Mouse (Mus musculus) neural tube, embryonic 11.5 days (tissue): ENCODE data around the gene Calm1. TPM values are rescaled to one million over a fixed set of nuclear protein-coding genes. Genes with fewer than 3 reads are reported as not detected.
"Not testable (repeated sequence)": the region's sequence is repeated elsewhere in the genome, so short reads cannot be mapped to it uniquely, and the experiment has no call there.

Source experiments
- ATAC-seq: fragments of 200-750 bp; cut with Nextera tagmentation; 2 replicates; pipeline ENCODE4 v1.8.0; 2017; ENCODE audit warnings: moderate number of reproducible peaks, mild to moderate bottlenecking, moderate TSS enrichment, moderate library complexity; ENCODE audit not compliant: insufficient read depth, low FRiP score, low TSS enrichment
- DNase-seq: peaks from one replicate; pipeline ENCODE4 v3.0.0-alpha.2; 2015; ENCODE audit warnings: low spot score
- H3K27ac ChIP-seq: fragments of 300-500 bp; sonication (generic); 2 replicates; pipeline ENCODE4 v1.5.1; 2014; ENCODE audit warnings: low read depth, mild to moderate bottlenecking, low read length
- H3K27me3 ChIP-seq: fragments of 300-500 bp; sonication (generic); 2 replicates; pipeline ENCODE4 v1.6.1; 2014; ENCODE audit warnings: mild to moderate bottlenecking, low read length, mixed read lengths; ENCODE audit not compliant: control insufficient read depth, insufficient read depth
- H3K36me3 ChIP-seq: fragments of 300-500 bp; sonication (generic); 2 replicates; pipeline ENCODE4 v1.6.1; 2014; ENCODE audit warnings: mild to moderate bottlenecking, low read length, moderate library complexity, mixed read lengths; ENCODE audit not compliant: control insufficient read depth, insufficient read depth
- H3K4me1 ChIP-seq: fragments of 300-500 bp; sonication (generic); 2 replicates; pipeline ENCODE4 v1.6.1; 2014; ENCODE audit warnings: low read length, mixed read lengths; ENCODE audit not compliant: control insufficient read depth, insufficient read depth
- H3K4me2 ChIP-seq: fragments of 300-500 bp; sonication (generic); 2 replicates; pipeline ENCODE4 v1.6.1; 2014; ENCODE audit warnings: low read depth, mild to moderate bottlenecking, moderate library complexity
- H3K4me3 ChIP-seq: fragments of 300-500 bp; sonication (generic); 2 replicates; pipeline ENCODE4 v1.5.1; 2014; ENCODE audit warnings: low read depth, low read length
- H3K9ac ChIP-seq: fragments of 300-500 bp; sonication (generic); 2 replicates; pipeline ENCODE4 v1.6.1; 2014; ENCODE audit warnings: mild to moderate bottlenecking, low read length
- H3K9me3 ChIP-seq: fragments of 300-500 bp; sonication (generic); 2 replicates; pipeline ENCODE4 v1.6.1; 2016; ENCODE audit warnings: low read length; ENCODE audit not compliant: control insufficient read depth
- WGBS: fragments of 180-500 bp; shearing (Covaris S2); extraction: QIAGEN DNeasy Blood & Tissue Kit; methylation state at CpG from one replicate; pipeline ENCODE4 v1.1.7; 2014; 5-methylcytosine and 5-hydroxymethylcytosine counted together
- polyA plus RNA-seq: library from polyadenylated mRNA; unstranded; fragments of >200 nt; fragmentation: Nextera tagmentation; extraction: Ambion mirVana; gene quantifications from 2 replicates; pipeline ENCODE4 v1.2.1, GENCODE M21; 2014

Calm1 gene
- polyA plus RNA-seq, 1 experiment from 2014 or later, result 1,315 TPM

DNA sequence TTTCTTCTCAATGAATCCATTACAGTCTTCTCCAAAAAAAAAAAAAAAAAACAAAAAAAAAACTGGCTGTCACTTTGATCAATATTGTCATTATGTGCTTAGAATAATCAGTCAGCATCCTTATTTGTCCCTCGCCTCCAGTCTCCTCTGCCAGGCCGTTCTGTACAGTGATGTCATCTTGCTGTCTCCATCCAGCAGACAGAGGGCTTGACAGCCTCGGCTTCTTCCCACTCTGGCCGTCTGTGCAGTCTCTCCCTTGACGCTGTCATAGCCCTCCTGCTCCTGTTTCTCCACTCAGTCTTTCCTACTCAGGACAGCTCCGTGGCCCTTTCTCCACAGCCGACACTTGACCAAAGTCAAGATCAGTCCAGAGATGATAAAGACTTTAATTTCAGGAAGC lies 26.8 kb upstream of the Calm1 start:
- H3K27me3 ChIP-seq, result no peaks in the 10 kb centered on the region
- 78% methylated on average over 7 of the region's 7 CpGs for WGBS
- no peak overlapping the region for H3K4me3 ChIP-seq
- no peak overlapping the region for H3K4me2 ChIP-seq
- H3K9me3 ChIP-seq, result no peaks in the 10 kb centered on the region
- no peak overlapping the region for H3K9ac ChIP-seq
- DNase-seq, result no peak
- H3K4me1 ChIP-seq, result peaks cover 17% of the 10 kb centered on the region
- H3K27ac ChIP-seq, result no peak overlapping the region
- no peak for ATAC-seq
- no peaks in the 10 kb centered on the region for H3K36me3 ChIP-seq

DNA sequence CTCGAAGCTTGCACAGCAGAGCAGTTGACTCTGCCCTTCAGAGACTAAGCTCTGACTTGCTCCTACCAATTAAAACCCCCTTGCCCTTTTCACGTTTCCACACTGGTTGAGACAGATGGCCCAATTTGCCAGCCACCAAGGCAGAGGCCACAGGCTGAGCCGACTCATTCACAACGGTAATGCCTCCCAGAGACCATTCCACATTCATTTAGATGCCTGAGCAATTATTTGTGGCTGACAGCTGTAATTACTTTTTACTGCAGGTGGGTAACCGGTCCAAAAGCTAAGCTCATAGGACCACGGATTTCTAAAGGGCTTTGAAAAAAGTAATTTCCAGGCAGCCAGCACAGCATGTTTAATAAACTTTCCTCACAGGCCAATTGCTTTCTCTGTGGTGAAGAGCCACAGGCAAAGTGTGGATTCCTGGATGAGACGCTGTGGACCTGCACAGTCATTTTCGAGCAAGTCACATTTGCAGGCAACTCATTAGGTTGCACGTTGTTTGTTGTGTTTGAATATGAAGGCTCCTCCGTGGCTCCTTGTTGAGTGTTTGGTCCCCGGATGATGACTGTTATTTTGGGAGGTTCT lies 22.7 kb upstream of the Calm1 start:
- H3K4me3 ChIP-seq, result no peak overlapping the region
- H3K27ac ChIP-seq, result no peak overlapping the region
- WGBS, result 35% methylated on average over 11 of the region's 11 CpGs
- peaks cover 9% of the 10 kb centered on the region for H3K4me1 ChIP-seq
- H3K4me2 ChIP-seq, result no peak overlapping the region
- ATAC-seq, result 0 out of 2 replicates have a peak, but pooled peaks have one; percentile 45
- no peaks in the 10 kb centered on the region for H3K9me3 ChIP-seq
- peak; percentile 40 for DNase-seq
- no peaks in the 10 kb centered on the region for H3K27me3 ChIP-seq
- H3K9ac ChIP-seq, result no peak overlapping the region
- no peaks in the 10 kb centered on the region for H3K36me3 ChIP-seq

DNA sequence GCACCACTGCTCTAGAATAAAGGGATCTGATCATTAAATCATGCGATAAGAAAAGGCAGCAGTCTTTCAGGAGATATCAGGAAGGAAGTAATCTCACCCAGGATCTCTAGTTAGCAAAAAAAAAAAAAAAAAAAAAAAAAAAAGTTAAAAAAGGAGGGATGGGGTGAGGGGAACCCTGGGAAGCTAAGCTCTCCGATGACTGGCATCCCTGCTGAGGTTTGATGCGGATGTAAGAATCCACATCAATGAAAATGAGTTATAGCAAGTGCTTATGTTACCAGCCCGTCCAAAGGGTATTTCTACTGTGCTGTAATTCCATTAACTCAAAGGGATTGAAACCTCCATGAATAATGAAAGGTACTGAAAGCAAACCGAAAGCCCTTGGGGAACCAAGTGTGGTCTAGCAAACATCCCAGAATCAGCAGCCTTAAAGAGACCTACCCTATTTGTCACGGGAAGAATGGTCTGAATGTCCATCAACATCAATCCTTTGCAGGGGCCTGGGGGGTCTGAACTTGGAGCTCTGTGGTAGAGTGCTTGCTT lies 20.3 kb upstream of the Calm1 start:
- WGBS, result 34% methylated on average over 6 of the region's 6 CpGs
- ATAC-seq (no peak), DNase-seq (no peak)
- no peaks in the 10 kb centered on the region; the same call in 1 of the 2 replicates for H3K36me3 ChIP-seq
- H3K27ac ChIP-seq, result no peak overlapping the region
- no peak overlapping the region for H3K9ac ChIP-seq
- peaks cover 9% of the 10 kb centered on the region for H3K4me1 ChIP-seq
- H3K4me2 ChIP-seq, result no peak overlapping the region
- no peaks in the 10 kb centered on the region for H3K9me3 ChIP-seq
- no peaks in the 10 kb centered on the region for H3K27me3 ChIP-seq
- no peak overlapping the region for H3K4me3 ChIP-seq

DNA sequence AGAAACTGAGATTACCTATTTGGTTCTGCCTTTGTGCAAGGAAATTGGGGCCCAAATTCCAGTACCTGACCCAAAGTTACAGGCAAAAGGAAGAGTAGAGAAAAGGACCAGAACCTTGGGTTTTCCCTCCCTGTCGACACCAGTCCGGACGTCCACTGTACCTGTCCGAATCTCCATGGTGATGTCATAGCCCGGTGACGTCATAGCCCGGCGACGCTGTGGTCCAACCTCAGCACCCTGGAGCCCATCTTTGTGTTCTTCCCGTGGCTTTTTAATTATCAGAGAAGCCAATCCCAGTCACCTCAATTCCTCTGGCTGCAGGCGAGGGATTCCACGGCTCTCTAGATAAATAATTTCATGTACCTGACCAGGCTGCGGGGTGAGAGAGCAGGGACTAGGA lies 18.4 kb upstream of the Calm1 start:
- no peak overlapping the region for H3K4me2 ChIP-seq
- no peak for ATAC-seq
- H3K4me1 ChIP-seq, result peaks cover 9% of the 10 kb centered on the region
- no peaks in the 10 kb centered on the region for H3K27me3 ChIP-seq
- H3K9ac ChIP-seq, result no peak overlapping the region
- 91% methylated on average over 13 of the region's 13 CpGs for WGBS
- no peak overlapping the region for H3K27ac ChIP-seq
- no peak for DNase-seq
- no peaks in the 10 kb centered on the region; the same call in 1 of the 2 replicates for H3K36me3 ChIP-seq
- no peak overlapping the region for H3K4me3 ChIP-seq
- H3K9me3 ChIP-seq, result no peaks in the 10 kb centered on the region

DNA sequence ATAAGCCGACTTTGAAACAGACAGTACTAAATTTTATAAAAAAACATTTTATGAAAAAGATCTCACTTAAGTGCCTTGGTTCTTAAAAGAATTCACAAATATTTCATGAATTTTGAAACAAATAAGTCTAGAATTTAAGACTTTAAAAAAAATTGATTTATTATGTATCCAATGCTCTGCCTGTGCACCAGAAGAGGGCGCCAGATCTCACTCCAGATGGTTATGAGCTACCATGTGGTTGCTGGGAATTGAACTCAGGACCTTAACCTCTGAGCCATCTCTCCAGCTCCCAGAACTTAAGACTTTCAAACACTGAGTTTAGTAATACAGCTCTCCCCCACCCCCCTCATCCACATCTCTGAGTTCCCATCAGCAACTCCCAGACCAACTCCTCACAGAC lies 16.6 kb upstream of the Calm1 start:
- no peak for ATAC-seq
- H3K36me3 ChIP-seq, result no peaks in the 10 kb centered on the region; the same call in 1 of the 2 replicates

DNA sequence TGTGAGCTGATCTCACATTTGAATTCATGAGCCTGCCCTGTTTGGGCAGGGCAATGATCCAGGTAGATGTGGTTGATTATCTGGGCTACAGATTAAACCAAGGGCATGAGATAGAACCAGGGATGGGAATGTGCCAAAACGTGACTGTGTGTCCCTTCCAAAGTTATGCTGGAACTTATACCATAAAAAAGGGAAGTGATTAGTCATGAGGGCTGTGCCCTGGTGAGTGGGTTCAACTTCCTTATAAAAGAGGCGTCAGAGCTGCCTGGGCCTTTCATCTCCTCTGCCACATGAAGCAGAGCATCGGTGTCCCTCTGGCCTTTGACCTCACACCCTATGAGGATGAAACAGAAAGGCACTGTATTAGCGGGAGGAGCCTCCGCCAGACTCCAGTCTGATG lies 15.3 kb upstream of the Calm1 start:
- Histone ChIP-seq H3K27ac (no peak overlapping the region), H3K9me3 (no peaks in the 10 kb centered on the region), H3K27me3 (no peaks in the 10 kb centered on the region), H3K36me3 (no peaks in the 10 kb centered on the region; the same call in 1 of the 2 replicates), H3K4me3 (no peak overlapping the region), H3K9ac (no peak overlapping the region), H3K4me1 (peaks cover 7% of the 10 kb centered on the region; the same call in 1 of the 2 replicates), H3K4me2 (no peak overlapping the region)
- no peak for DNase-seq
- no peak for ATAC-seq
- WGBS, result 60% methylated on average over 5 of the region's 5 CpGs

More for the DNA sequence above, 16.6 kb upstream of the Calm1 start:
- Histone ChIP-seq H3K4me2 (no peak overlapping the region), H3K9me3 (no peaks in the 10 kb centered on the region), H3K4me1 (peaks cover 7% of the 10 kb centered on the region; the same call in 1 of the 2 replicates), H3K27me3 (no peaks in the 10 kb centered on the region), H3K9ac (no peak overlapping the region), H3K27ac (no peak overlapping the region), H3K4me3 (no peak overlapping the region)
- DNase-seq, result no peak
- WGBS, result 82% methylated on average over 2 of the region's 2 CpGs

DNA sequence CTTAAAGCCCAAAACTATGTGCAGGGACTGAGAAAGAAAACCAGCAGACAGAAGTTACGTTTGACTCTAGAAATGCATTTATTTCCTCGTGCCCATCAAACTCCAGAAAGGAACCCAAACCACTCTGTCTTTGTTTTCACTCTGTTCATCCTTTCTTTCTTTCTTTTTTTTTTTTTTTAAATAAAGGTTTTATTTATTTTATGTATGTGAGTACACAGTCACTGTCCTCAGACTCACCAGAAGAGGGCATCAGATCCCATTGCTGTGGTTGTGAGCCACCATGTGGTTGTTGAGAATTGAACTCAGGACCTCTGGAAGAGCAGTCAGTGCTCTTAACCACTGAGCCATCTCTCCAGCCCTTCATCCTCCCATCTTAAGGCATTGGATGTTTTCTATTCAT lies 14.3 kb upstream of the Calm1 start:
- H3K9ac ChIP-seq, H3K27ac ChIP-seq, H3K36me3 ChIP-seq, H3K4me3 ChIP-seq, H3K4me2 ChIP-seq, H3K9me3 ChIP-seq, DNase-seq, H3K4me1 ChIP-seq, ATAC-seq, H3K27me3 ChIP-seq: not testable (repeated sequence)
- 87% methylated on average over 2 of the region's 2 CpGs for WGBS

DNA sequence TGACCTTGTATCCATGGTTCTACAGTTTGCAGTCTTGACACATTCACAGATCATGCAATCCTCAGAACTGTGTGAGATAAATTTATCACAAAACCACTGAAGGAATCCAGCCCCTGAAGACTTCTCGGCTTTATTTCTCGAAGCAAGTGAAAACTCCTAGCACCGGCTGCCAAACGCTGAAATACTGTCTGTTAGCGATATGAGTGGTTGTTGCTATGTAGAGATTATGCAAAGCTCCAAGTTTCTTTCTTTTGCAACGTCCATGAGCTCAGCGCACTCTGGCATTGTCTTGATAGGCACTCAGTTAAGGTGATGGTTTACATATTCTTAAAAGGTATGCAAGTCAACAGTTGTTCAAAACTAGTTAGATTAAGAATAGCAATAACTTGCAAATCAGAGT lies 13.3 kb upstream of the Calm1 start:
- Histone ChIP-seq H3K9ac (no peak overlapping the region), H3K36me3 (no peaks in the 10 kb centered on the region; the same call in 1 of the 2 replicates), H3K27me3 (no peaks in the 10 kb centered on the region), H3K9me3 (no peaks in the 10 kb centered on the region), H3K27ac (no peak overlapping the region), H3K4me3 (no peak overlapping the region; the same call in 1 of the 2 replicates), H3K4me1 (peaks cover 7% of the 10 kb centered on the region; the same call in 1 of the 2 replicates), H3K4me2 (no peak overlapping the region; the same call in 1 of the 2 replicates)
- 78% methylated on average over 7 of the region's 7 CpGs for whole genome bisulfite sequencing
- ATAC-seq (no peak), DNase-seq (no peak)

DNA sequence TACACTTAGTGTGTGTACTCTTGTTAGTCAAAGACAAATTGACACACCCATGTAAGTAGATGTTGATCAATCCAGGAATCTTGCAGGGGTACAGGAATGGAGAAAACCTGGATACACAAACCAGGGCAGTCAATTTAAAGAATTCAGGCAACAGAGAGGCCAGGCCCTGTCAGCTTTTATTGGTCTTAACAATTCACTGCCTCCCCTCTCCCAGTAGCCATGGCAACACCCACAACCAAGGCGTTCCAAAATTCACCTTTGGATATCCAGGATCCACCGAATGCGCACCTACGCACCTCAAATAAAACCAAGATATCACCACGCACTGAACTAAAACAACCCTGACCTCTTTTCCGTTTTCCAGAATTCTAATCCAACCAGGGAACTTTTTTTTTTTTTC lies 12.9 kb upstream of the Calm1 start:
- peak overlapping the region; percentile 87 for H3K4me2 ChIP-seq
- no peaks in the 10 kb centered on the region for H3K9me3 ChIP-seq
- H3K4me3 ChIP-seq, result peak overlapping the region; percentile 49
- WGBS, result 11% methylated on average over 6 of the region's 6 CpGs
- H3K27me3 ChIP-seq, result no peaks in the 10 kb centered on the region
- peaks cover 7% of the 10 kb centered on the region; the same call in 1 of the 2 replicates for H3K4me1 ChIP-seq
- DNase-seq (peak; percentile 27), ATAC-seq (no peak)
- peak overlapping the region; percentile 83 for H3K9ac ChIP-seq
- peak overlapping the region; percentile 97 for H3K27ac ChIP-seq
- no peaks in the 10 kb centered on the region; the same call in 1 of the 2 replicates for H3K36me3 ChIP-seq
